Mouse (Mus musculus): ENCODE data around the gene Prkab2.

The Prkab2 gene

DNA sequence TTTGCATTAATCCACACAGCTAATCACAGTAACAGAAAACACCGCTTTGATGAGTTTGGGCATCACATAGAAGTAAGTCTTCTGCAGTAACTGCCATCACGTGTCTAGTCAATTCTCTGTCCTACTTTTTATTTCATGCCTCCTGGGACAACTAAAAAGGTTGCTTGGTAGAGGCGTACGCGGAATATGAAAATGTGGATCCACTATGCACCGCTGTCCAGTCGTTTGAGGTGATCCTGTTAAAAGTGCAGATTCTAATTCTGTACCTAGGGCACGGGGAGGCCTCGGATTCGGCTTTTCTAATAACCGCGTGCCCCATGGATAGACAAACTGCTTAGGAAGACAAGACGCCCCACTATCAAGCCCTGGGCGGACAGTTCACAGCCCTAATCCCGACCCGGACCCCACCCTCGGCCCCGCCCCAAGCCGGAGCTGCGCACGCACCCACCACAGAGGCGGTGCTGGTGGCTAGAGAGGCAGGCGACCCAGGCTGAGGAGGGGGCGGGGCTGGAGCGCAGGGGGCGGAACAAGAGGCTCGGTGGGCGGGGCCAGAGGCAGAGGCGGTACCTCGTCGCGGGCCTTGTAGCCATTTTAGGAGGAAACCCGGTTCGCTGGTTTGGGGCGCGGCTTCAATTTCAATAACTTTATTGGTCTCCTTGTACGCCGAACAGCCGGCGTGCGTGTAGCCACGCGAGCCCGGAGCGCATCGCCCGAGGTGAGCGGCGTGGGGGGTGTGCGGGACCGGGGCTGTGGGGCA is at the start of gene Prkab2:
Gene Prkab2 (plus strand): TSS at position 539 of the 757 bp plus-strand sequence.
- peak; percentile 98 to 99 for DNase-seq

DNA sequence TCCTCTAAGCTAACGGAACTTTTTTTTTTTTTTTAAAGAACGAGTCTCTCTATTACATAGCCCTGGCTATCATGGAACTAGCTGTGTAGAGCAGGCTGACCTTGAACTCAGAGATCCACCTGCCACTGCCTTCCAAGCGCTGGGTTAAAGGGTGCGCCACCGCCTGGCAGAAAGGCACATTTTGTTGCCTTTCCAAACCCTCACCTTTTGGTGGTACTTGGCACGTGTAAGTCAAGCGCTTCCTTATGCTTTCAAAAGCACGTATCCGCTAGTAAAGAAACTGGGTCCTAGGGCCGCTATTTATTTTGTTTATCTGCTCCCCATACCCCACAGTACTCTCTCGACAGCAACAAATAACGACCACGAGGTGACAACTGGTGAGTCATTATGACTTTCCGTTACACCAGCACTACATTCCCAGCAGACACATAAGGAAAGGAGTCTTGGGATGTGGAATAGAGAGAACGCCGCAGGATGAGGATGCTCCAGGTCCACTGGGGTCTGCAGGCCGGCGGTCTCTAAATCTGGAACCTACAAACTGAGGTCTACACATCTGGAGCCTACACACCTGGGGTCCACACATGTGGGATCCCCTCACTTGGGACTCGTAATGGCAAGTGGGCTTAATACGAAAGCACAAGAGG is 48.7 kb upstream of the Prkab2 start:
- peak; percentile 47 to 65 for DNase-seq

DNA sequence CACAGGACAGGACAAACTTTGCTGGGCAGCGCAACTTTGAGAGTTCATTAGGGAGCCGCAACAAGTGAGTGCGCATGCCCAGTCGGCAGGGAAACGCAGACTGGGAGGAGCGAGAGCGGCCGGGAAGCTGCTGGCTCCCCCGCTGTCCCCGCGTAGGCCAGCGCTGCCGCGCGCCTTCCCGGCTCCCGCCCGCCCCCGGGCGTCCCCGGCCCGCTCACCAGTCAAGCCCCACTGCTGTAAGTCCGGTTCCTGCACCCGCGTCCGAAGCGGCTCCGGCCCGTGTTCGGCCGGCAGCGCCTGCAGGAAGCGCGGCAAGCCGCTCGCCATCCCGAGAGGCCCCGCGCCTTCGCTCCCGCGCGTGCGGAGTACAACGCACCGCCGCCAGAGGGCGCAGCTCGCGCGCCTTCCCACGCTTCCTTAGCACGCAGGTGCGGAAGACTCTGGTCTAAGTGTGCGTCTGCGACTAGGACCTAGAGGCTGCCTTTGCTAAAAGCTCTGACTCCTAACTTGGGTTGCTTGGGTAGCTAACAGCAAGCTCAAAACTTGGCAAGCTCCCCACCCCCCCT is 48.1 kb upstream of the Prkab2 start, which contains the start of gene Chd1l:
Gene Chd1l (minus strand): TSS at position 359 of the 566 bp plus-strand sequence.
- DNase-seq, result peak; percentile 89 to 92

DNA sequence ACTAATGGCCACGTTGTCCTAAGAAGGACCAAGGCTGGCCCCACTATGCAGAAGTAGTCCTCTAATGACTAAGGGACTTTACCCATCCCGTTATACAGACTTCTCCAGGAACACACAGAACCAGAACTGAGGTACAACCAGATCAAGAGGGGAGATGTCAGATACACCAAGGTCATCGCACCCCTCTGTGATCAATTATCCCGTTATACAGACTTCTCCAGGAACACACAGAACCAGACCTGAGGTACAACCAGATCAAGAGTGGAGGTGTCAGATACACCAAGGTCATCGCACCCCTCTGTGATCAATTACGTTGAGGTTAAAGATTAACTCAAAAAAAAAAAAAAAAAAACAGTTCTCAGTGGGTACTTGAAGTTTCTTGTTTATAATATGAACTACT is 47.0 kb upstream of the Prkab2 start:
- DNase-seq, result no peak

DNA sequence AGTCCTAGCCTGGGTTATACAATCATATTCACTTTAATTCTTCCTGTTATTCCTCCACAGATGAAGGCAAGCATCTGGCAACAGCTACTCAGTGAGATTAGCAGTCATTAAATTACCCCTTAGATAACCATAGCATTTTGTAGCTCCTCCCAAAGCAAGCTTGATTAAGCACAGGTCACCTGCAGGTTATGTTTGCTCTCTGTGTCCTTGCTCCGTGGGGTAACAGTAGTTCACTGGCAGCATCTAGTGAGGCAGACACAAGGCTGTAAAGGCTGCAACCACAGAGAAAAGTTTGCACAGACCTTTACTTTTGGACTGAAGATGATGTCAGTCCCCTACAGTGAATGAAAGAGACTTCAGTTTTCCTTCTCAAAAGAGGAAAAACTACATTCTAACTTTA is 42.8 kb upstream of the Prkab2 start:
- no peak for DNase-seq

DNA sequence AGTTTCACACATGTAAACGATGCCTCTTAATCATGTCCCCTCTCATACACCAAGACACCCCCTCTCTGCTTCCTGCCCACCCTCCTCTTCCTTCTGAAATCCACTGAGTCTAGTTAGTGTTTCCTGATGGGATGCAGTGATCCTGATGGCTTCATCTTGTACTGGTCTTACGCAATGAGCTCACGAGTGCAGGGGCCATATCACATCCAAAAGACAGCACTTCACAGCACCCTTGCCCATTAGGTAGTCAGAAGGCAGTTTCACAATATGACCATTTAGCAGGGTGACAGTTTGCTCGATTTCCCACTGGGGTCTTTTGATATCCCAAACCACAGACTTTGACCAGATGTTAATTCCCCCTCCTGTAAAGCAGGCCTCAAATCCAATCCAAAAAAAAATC is 42.1 kb upstream of the Prkab2 start:
- DNase-seq, result no peak

DNA sequence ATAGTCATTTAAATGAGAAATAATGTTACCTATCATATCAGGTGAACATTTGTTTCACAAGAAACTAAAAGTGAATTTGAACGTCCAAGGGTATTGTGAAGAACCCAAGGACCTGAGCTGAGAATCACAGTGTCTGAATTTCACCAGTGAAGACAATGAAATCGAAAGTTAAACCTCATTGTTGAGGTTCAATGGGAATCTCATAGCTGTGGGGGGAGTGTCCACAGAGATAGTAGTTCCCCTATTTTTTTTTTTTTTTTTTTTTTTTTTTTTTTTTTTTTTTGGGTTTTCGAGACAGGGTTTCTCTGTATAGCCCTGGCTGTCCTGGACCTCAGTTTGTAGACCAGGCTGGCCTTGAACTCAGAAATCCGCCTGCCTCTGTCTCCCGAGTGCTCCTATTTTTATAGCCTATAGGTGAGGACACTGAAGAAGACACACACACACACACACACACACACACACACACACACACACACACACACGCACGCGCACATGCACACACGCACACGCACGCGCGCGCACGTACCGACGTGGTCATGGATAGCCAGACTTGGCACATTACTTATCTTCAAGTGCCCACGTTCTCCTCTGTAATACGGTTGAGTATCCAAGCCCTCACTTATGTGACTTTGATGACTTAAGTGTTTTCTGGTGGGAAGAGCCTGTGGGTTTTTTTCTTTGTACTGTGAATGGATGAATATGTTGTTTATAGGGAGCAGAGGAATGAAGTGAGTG is 40.7 kb upstream of the Prkab2 start:
- no peak for DNase-seq

DNA sequence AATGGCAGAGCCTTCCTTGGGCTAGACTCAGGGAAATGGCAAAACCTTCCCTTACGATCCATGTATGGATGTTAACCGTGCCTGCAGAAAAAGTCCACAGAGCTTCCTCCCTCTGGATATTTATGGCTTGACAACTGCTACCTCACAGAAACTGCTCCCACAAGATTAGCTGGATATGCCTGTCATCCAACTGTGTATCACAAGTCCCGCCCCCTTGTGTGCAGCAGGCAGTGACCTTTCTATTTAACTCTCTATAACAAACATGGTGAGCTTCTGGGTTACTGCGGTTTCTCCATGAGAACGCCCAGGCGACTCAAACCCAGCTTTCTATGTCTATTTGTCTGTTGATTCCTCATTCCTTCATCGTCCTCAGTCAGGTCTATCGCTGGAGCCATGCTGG is 40.1 kb upstream of the Prkab2 start:
- no peak for DNase-seq

DNA sequence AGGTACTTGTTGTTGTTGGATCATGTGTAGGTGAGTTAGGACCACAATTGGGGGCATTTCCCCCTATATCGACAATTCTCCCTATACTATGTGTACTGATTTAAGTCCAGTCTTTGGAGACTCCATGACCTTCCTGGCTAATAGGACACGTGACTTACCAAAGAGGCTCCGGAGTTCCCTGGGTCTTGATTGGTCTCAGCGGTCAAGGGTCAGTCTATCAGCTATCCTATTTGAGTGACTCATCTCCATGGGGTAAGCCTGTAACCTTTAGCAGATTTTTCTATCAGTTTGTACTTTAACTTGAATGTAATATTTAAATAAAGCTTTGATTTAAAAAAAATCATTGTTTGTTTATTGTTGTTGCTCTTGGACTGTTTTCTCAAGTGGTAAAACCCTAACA is 37.3 kb upstream of the Prkab2 start:
- no peak for DNase-seq

DNA sequence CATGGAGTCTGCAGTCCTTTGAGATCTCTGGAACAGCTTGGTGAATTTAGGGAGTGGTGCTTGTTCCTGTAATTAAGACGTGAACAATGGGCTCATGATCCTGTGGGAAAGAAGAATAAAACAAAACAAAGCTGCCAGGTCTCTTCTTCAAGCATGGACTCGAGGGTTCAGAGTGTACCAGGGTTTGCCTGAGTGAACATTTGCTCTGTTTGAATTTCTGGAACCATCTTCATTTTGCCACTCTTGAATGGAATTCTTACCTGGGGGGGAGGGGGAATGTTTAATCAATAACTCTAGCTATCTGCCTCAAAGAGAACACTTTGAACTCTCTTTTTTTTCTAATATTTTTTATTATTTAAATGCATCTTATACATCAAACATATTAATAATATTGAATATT is 33.4 kb upstream of the Prkab2 start:
- no peak for DNase-seq

DNA sequence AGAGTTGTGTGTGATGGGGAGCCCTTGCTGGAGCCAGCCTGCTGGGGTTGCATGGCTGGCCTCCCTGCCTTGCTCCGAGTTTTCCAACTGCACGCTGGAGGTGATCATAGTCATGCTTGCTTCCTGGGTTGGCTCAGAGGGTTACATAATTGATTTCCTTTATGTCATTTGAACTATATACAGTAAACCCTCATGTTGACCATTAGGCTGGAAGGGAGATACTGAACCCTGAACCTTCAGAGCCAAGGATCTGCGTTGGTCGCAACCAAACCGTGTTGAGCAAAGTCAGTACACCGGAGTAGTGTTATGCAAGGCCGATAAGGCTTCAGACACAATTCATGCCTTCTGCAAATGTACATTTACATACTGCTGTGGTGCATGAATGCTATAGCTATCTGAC is 30.1 kb upstream of the Prkab2 start:
- DNase-seq, result no peak

DNA sequence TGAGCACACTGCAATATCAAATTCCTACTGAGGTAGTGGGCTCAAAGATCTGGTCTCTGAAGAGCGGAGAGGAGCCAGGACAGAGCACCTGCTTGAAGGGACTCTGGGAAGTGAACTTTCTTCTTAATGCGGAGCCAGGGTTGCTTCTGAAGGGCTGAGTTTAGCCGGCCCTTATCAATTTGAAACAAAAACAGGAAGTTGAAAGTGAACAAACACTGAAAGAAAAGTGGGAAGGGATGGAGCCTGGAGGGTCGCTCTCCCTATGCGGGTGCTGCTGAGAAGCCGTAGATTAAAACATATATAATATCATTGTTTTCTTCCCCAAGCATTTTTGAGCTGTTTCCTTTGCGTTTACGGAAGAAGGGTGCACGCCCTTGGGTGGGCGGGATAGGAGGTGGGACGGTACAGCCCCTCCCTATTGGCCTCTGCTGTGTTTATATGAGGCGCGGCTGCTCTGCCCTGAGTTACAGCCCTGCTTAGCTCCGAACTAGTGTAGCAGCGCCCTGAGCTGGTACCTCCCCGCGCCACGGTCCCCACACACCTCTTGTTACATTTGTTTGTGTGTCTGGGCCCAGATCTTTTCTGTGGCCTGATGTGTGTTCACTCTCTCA is 29.5 kb upstream of the Prkab2 start, which contains the start of gene Fmo5:
Gene Fmo5 (plus strand): TSS at position 414 of the 611 bp plus-strand sequence.
- peak; percentile 88 for DNase-seq

DNA sequence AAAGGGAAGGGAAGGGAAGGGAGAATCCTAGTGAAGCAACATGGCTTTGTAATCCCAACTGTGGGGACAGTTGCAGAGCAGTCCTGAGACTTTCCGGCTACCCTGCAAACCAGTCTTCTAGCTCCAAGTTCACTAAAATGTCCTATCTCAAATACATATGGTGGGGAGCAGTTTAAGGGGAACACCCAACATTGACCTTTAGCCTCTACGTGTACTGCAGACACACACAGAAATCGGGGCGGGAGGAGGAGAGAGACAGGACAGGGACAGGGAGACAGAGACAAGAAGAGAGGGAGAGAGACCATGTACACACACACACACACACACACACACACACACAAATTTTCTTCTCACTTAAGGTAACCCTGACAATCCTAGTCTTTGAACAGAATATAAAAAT is 28.1 kb upstream of the Prkab2 start:
- no peak for DNase-seq

DNA sequence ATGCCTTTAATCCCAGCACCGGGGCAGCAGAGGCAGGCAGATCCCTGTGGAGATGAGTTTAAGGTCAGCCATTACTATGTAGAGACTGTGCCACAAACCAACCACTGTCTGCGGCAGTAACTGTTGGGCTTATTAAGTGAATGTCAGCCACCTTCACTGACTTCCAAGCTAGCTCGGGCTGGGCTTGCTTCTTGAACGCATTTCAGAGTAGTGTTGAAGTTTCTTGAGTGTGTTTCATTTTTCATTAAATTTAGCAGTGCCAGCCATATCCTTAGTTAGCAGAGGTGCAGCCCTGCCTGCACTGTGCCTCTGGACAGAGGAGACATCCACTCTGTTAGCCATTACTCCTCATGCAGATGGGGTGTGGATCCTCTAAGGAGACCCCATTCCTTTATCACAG is 27.2 kb upstream of the Prkab2 start:
- no peak for DNase-seq

DNA sequence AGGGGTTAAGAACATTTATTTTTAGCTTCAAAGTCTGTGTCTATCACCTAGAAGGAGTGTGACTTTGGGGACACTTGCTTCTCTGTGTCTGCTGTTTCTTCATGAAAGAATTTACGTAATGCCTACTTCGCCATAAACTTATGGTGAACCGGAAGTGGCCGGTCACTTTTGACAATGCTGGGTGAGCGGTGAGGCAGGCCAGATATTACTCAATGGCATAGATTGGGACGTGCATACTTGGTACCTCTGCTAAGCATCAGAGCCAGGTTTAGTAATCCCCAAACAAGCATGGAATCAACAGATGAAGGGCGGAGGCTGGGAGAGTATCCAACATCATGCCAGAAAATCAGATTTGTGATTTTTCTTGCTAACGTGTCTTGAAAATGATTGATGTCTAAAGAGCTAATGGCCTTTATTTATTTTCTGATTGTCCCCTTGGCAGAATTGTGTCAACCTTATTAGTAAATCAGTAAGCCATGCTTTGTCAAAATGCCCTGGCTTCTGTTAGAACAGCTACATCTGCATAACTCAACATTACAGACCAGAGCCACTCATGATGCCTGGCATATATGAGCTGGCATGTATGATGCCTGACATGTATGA is 26.6 kb upstream of the Prkab2 start:
- DNase-seq, result no peak

DNA sequence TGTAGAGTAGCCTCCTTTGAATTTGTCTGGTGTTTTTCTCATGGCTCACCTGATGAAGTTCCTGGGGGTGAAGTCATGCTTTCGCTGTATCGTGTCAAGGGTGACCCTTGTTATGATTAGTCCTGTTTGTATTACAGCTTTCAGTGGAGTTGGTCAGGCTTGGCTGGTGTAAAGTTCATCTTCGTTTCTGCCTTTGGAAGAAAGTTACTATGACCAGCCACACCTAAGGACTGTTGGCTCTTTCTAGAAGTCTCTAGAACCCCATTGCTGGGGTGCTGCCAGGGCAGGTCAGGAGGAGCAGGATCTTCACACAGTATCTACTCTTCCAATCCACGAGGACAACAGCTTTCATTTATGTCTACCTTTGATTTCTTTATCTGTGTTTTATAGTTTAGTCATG is 24.5 kb upstream of the Prkab2 start:
- DNase-seq, result no peak

DNA sequence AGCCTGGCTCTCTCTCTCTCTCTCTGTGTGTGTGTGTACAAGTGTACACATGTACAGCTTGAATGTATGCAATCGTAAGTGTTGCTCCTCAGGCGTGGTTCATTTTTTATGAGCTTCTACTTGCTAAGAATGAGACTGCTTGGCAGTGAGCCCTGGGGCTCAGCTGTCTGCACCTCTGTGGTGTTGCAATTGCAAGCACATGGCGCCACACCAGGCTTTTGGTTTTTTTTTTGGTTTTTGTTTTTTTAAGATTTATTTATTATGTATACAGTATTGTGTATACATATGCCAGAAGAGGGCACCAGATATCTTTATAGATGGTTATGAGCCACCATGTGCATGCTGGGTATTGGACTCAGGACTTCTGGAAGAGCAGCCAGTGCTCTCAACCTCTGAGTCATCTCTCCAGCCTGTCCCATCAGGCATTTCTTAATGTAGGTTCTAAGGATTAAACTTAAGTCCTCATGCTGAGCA is 23.7 kb upstream of the Prkab2 start:
- peak; percentile 49 to 67 for DNase-seq

DNA sequence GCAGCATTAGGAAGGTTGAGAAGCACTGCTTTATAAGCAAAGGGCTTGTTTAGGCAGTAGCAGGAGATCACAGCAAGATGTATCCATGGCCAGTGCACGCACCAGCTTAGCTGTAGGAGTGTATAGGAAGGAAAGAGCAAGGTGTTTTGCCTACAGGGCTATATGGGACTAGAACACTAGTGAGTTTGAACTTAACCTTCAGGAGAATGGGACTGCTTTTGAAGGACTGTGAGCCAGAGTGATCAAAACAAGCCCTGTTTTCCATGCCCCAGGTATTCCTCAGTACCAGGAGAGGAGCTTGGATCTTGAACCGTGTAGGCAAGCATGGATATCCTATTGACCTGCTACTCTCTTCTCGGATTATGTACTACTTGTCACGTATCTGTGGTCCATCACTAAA is 16.6 kb upstream of the Prkab2 start:
- DNase-seq, result no peak

DNA sequence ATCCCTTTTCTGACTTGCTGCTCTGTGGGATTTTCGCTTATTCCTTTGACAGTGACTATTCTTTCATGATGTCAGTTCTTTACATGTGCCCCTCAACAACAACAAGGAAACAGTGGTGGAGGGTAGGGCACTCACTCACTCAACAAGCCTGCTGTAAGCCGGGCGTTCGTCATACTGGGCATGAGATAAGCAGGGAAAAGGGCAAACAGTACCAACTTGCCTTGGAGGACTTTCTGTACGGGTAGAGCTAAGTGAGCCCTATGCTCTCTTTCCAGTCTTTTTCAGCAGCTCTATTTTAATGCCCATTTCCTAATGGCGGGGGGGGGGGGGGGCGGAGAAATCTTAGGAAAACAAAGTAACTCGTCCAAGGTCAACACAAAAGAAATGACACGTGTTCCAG is 16.0 kb upstream of the Prkab2 start:
- DNase-seq, result no peak

DNA sequence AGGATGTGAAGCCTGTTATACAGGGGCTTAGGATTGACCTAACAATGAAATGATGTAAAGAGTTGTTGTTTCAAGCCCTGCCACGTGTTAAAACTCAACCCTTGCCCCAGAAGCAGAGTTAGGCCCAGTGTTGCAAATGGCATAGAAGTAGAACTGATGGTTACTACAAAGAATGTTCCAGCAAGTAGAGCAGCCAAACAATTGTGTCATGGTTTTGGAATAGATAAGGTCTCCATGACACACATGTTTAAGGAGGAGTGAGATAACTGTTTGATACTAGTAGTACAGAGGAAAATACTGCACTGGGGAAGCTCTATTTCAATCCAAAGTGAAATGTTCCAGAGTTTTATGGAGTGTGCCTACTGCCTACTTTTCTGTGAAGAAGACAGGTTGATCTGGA is 9.5 kb upstream of the Prkab2 start:
- DNase-seq, result no peak

DNA sequence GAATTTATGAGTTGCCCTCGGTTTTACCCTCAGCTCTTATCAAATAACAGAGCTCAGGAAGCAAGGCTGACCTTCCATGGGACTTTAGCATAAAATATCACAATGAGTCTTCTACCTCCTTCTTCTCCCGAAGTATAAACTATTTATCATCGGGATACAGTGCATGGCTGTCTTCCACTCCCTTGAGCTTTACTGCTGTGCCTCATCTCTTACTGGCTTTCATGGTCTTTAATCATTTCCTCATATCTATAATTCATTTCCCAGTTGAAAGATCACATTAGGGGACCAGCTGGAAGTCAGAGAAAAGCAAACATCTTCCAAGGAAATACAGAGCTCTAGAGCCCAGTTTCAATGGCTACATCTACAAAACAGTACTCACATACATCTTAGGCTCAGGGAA is 9.0 kb upstream of the Prkab2 start:
- no peak for DNase-seq

DNA sequence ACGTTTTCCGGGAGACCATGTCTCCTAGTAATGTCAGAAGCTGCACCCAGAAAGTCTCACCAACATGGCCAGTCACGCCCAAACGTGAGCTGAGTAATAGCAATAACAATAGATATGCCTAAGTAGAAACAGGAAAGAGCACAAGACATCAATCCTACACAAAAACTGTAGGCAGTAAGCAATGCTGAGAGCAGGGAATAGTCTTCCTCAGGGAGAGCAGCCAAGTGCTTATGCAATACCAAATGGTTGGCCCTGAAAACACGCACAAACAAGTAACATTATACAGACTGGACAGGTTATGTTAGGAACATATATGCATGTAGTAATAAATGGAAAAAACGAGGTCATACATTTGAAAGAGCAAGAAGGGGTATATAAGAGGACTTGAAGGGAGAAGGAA is 8.5 kb upstream of the Prkab2 start:
- no peak for DNase-seq

All from lung, adult 18-20 months (tissue).